Mouse (Mus musculus): Measurements from ENCODE around the gene Fxyd7. TPM values are rescaled to one million over a fixed set of nuclear protein-coding genes. Genes with fewer than 3 reads are reported as not detected.
A peak's percentile ranks its signal among the peaks of the same experiment; 100 is the strongest.

The Fxyd7 gene
- total RNA-seq, 2 experiments from 2014 or later = 1.2 to 1.6 TPM

- no peak for DNase-seq
Measured at GRCm38 (mm10) chr7:31050921-31051320, 346 bp downstream of the Fxyd7 start.

GRCm38 (mm10) chr7:31050487-31050886 lies 780 bp downstream of the Fxyd7 start:
- no peak for DNase-seq

DNA sequence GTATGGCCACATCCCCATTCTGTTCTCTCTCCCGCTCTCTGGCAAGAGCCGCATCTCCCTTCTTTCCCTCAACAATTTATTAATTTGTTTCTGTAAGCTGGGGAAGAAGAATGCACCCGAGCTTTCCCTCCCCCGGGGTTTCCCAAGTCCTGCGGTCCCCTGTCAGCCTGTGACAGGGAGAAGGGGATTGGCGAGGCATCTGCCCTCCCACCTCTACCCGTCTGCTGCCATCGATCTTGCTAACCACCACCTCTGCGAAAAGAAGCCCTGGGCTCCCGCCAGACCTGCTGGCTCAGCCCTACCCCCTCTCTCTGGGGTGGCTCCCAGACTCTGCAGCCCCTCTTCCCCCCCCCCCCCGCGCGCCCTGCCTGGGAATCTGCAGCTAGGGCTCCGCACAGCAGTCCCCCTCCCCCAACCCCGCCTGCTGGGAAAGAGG lies 1.4 kb downstream of the Fxyd7 start:
- DNase-seq = no peak

- no peak for DNase-seq
Measured at GRCm38 (mm10) chr7:31049135-31049845, 2.0 kb downstream of the Fxyd7 start.

DNA sequence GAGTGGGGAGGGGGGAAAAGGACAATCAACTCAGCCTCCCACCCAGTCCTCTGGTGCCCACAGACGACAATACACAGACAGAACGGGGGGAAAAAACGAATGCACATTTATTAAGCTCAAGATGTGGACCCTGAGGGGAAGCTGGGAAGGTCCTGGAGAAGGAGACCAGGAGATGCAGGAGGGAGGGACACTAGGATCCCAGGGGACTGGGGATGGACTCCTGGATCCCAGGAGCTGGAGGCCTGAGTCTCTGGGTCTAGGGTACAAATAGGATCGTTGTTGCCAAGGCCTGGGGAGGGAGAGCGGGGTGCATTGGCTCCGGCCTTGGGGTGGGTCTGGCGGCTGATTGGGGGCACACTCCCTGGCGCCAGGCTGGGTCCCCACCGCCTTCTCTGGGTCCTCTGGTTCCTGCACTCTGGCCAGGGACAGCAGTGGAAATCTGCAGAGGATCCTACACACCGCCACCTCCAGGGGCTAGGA lies 8.8 kb downstream of the Fxyd7 start, which contains the start of gene Fxyd5:
TSS of gene Fxyd5 (minus strand) at position 51 of the 480 bp plus-strand sequence.
- no peak for DNase-seq

DNA sequence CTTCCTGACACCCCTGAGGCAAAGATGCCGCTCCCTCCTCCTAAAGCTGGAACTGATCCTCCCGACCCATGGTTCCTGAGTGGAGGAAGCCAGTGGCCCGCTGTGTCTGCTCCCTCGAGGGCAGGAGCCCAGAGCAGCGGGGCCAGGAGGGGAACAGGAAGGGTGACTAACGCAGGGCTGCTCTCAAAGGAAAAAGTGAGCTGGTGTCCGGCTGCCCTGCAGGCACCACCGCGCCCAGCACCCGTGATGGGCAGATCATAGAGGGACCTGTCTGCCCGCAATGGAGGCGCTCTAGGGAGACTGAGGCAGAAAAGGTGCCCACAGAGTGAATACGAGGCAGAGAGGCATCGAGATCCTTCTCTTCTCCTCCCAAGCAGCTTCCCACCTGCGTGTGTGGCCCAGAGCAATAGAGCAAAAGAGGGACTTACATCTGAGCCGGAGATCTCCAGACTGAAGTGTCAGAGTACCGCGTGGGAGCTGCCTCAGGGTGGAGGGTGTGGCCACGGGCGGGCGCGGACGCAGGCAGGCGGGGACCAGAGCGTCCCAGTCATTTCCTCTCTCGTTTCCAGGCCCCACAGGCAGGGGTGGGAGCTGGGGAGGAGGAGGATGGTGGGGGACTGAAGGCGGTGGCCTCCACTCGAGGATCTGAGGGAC lies 9.5 kb downstream of the Fxyd7 start:
- DNase-seq = peak; percentile 71 to 79

DNA sequence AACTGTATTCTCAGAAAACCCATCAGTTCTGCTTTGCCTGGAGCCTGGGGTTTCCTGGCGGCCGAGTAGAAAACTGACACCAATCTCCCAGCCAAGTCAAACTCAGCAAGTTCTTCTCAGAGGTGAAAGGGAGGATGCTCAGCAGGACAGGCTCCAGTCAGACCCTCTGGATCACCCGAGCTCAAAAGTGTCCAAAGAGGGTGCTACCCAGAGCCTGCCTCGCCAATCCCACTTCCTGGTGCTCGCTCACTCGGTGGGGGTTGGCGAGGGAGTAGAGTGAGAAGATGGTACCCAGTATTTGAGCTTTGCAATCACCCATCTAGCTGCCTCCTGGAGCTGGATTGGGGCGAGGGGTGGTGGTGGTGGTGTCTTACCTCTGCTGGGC lies 10.3 kb downstream of the Fxyd7 start:
- no peak for DNase-seq

DNA sequence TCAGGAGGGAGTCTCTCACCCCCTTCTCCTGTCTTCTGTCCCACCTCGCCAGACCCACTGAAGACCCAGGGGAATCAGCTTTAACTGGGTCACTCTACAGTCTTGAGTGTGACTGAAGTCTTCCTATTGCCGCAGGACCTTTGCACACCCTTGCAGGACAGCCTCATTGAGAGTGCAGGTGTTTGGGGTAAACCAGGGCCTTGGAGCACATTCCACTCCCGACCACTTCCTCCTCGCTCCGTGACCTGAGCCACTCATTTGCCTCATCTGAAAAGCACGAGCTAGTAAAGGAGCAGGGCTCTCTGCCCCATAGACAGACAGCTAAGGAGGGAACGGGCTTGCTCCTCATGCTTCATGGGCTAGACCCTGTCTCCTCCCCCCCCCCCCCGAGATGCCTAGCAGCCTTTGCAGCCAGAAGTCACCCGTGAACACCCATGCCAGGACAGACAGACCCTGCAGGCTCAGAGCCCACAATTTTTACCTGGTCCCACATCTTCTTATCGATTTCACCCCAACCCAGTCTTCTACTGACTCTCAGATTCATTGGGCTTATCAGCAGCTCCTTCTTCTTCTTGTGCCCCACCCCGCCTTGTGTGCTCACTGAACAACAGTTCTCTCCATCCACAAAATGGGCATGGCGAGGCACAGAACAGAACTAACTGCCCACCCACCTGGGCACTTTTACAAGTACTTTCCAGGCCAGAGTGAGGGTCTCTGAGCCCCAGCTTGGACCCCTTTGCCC lies 10.8 kb downstream of the Fxyd7 start:
- no peak for DNase-seq

DNA sequence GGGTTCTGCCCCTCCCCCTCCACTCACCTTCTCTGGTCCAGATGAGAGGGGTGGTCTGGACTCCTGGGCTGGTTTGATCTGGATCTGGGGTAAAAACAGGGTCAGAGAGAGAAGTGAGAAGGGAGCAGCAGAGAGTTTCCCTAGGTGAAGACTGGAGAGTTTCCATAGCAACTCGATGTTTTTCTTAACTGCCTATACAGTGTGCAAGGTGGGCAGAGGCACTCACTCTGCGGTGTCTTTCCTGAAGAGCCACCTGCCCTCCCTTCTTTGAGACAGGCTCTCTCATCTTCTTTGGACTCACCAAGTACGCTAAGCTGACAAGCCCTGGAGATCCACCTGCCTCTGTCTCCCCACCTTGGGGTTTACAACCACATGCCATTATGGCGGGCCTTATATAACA lies 12.3 kb downstream of the Fxyd7 start:
- DNase-seq = no peak

DNA sequence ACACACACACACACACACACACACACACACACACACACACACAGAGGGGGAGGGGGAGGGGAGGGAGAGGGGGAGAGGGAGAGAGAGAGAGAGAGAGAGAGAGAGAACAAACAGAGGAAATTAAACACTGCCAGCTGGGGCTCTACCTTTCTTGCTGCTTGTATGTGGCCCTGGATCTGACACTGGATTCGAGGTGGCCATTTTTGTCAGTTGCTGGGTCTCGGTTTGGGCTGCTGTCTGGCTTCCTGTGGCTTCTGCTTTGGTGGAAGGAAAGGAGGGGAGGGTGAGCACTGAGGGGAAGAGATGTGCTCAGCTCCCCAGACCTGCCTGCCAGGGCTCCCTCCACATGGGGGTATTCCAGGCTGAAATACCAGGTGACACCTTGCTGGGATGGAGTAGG lies 13.6 kb downstream of the Fxyd7 start:
- no peak for DNase-seq

GRCm38 (mm10) chr7:31036917-31037316 lies 14.3 kb downstream of the Fxyd7 start:
- no peak for DNase-seq

DNA sequence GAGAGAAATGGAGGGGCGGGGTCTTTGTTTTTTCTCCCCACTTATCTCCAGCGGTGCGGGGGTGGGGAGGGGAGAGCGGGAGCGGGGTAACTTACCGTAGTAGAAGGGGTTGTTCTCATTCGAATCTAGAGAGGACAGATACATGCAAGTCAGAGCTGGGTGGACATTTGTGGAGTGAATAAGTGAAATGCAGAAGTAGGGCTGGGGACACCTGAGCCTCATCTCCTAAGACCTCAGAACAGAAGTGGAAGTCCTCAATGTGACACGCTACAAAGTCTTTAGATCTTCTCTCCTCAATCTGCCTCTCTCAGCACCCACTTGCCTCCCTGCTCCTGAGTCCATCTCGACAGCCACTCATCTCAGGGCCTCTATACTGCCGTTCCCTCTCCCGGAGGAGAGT lies 16.0 kb downstream of the Fxyd7 start:
- DNase-seq = no peak

GRCm38 (mm10) chr7:31034789-31035188 lies 16.5 kb downstream of the Fxyd7 start:
- peak in 1 of 2 experiments; percentile 59 for DNase-seq

DNA sequence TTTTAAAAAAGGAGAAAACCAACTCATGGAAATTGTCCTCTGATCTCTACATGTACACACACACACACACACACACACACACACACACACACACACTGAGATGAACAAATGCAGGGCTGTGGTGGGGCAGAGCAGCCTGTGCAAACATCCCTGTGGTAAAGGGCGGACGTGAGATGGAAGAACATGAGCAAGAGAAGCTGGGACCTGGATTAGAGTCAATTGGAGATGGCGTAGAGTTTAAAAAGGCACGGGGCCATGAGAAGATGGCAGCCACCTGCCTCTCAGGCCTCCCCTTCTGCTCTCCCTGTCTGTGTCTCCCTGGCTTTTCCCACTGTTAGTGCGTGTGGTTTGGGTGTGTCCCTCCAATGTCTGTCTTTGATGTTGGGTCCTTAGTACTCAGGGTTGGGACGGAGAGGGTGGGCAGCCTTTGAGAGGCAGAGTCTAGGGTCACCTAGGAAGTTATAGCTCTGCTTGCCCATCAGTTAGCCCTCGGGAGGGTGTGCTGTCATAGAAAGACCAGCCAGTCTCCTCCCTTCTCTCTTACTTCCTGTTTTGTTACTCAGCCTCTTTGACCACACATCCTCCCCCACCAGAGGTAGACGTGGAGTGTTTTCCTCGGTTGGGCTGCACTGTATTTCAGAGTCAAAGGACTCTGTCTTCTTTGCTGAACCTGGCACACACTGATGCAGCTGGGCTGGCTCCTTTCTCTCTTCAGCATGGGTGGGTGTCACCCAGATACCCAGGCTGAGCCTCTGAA lies 17.7 kb downstream of the Fxyd7 start:
- DNase-seq = no peak

DNA sequence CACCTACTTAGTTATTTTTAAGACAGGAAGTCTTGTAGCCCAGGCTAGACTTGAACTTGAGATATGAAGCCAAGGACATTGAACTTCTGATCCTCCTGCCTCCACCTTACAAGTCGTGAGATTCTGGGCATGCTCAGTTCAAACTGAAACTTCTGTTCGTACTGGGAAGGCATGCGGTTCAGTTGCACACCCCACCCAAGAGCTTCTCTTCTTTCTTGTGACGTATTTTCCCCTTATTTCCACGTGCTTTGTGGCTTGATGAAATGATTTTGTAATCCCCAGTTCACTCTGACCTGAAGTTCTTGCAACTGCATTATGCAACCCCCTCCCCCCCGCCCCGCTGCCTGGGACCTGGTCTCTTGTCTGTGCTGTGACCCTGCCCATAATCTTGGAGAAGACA lies 19.5 kb downstream of the Fxyd7 start:
- no peak for DNase-seq

- no peak for DNase-seq
Measured at GRCm38 (mm10) chr7:31030717-31031116, 20.6 kb downstream of the Fxyd7 start.

- DNase-seq = no peak
Measured at GRCm38 (mm10) chr7:31028609-31029008, 22.7 kb downstream of the Fxyd7 start.

GRCm38 (mm10) chr7:31017104-31017901 lies 34.0 kb downstream of the Fxyd7 start:
- peak; percentile 52 to 60 for DNase-seq

- DNase-seq = no peak
Measured at GRCm38 (mm10) chr7:31012971-31013370, 38.3 kb downstream of the Fxyd7 start.

DNA sequence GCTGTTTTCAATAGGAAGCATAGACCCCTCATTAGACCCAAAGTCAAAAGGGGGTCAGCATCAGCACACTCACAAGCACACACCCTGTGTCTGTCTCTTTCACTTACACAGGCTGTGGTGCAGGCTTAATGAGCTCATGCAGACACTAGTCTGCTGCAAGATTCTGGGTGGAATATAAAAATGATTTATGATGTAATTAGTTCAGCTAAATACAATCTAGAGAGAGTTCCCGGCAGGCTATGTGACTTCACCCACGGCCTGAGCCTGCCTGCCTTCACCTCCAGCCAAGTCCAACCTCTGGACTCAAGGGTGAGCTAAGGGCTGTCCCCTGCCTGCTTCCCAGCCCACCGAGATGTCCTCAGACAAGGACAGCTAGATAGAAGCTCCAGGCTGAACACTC lies 42.4 kb downstream of the Fxyd7 start:
- DNase-seq = no peak

DNA sequence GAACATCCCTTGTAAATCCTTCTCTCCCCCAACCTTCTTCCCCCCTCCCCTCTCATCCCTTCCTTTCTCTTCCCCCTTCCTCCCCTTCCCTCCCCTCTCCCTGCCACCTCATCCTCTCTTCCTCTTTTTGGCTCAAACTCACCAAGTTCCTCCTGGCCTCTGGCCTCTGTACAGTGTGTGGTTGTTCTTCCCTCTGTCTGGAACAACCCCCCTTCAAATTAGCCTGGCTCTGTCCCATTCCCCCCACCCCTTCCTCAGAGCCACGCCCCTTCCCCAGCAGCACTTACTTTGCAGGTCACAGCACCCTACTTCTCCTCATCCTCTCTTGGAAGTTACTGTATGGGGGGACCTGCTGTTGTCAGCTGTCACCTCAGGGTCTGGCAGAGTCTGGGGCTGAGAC lies 43.1 kb downstream of the Fxyd7 start:
- no peak for DNase-seq

Data from adrenal gland, postnatal 36 days (tissue).